In genomic region chr12:39301351-39302212, GRCm38 (mm10) we compare ENCODE assay signal across 10 mouse cellular contexts.
A peak's percentile ranks its signal among the peaks of the same experiment; 100 is the strongest.
DNase-seq lines count a peak whose midpoint lies in the region; ATAC-seq lines count a peak whose summit lies in the region.
"Had no signal": no experiment of that assay in that cellular context is flagged by ENCODE, and none has a peak within 500 bp of the region (broad histone marks: within the 10 kb centered on the region; RNA-seq: fewer than 3 reads in every experiment).

No protein-coding gene starts in this region.

- H3K4me2 ChIP-seq in neural tube, embryonic 11.5 days (ENCODE audit: low read depth): no peak overlapping the region
- H3K4me2 ChIP-seq in hindbrain, embryonic 16.5 days (ENCODE audit: low read length): peak overlapping the region; percentile 41
- H3K4me2 ChIP-seq: embryonic facial prominence, embryonic 15.5 days had no signal

- no peaks in the 10 kb centered on the region for H3K27me3 ChIP-seq in neural tube, embryonic 11.5 days (ENCODE audit: control insufficient read depth, insufficient read depth, low read length)
- no peaks in the 10 kb centered on the region for H3K27me3 ChIP-seq in hindbrain, embryonic 16.5 days (replicated peaks; ENCODE audit: control insufficient read depth, insufficient read depth, low read length)
- H3K27me3 ChIP-seq: embryonic facial prominence, embryonic 15.5 days had no signal

- ATAC-seq in neural tube, embryonic 11.5 days (ENCODE audit: insufficient read depth, low FRiP score, low TSS enrichment): peak; percentile 60; the same call in 1 of the 2 replicates
- peak; percentile 91 for ATAC-seq in hindbrain, embryonic 16.5 days

- WGBS in neural tube, embryonic 11.5 days: 58% methylated on average over 13 of the region's 13 CpGs
- WGBS in hindbrain, embryonic 16.5 days: 22% methylated on average over 13 of the region's 13 CpGs

- no peak overlapping the region for H3K9ac ChIP-seq in neural tube, embryonic 11.5 days (ENCODE audit: low read length)
- H3K9ac ChIP-seq in hindbrain, embryonic 16.5 days (ENCODE audit: low read depth, low read length): no peak overlapping the region
- H3K9ac ChIP-seq: embryonic facial prominence, embryonic 15.5 days had no signal

- peak; percentile 51 for DNase-seq in cerebellum, adult 9-10 months
- DNase-seq in cerebellum, adult 9-11 months: no peak
- peak; percentile 19 for DNase-seq in neural tube, embryonic 11.5 days (ENCODE audit: low spot score)
- no peak for DNase-seq in neural tube, embryonic 10.5 days (ENCODE audit: extremely low spot score, low spot score)
- peak; percentile 13 for DNase-seq in telencephalon, adult 2 months (ENCODE audit: low read depth, low spot score)
- no peak for DNase-seq in c-Kit-positive CD71-positive TER-119-positive erythroid progenitor cells, embryonic 14.5 days (ENCODE audit: low spot score)
- no peak for DNase-seq in kidney, postnatal 10 days
- DNase-seq: kidney, adult 8-10 months had no signal

- no peaks in the 10 kb centered on the region for H3K9me3 ChIP-seq in neural tube, embryonic 11.5 days (ENCODE audit: control insufficient read depth, low read length)
- H3K9me3 ChIP-seq in hindbrain, embryonic 16.5 days (ENCODE audit: control insufficient read depth, low read length): no peaks in the 10 kb centered on the region
- H3K9me3 ChIP-seq: embryonic facial prominence, embryonic 15.5 days had no signal

- no peak overlapping the region for H3K4me3 ChIP-seq in neural tube, embryonic 11.5 days (ENCODE audit: low read depth, low read length)
- H3K4me3 ChIP-seq in hindbrain, embryonic 16.5 days (ENCODE audit: low read length): no peak overlapping the region
- H3K4me3 ChIP-seq: embryonic facial prominence, embryonic 15.5 days had no signal

- no peaks in the 10 kb centered on the region for H3K4me1 ChIP-seq in neural tube, embryonic 11.5 days (ENCODE audit: control insufficient read depth, insufficient read depth, low read length)
- H3K4me1 ChIP-seq in hindbrain, embryonic 16.5 days (ENCODE audit: control insufficient read depth, insufficient read depth, low read depth, low read length): peaks cover 6% of the 10 kb centered on the region

- H3K36me3 ChIP-seq in neural tube, embryonic 11.5 days (ENCODE audit: control insufficient read depth, insufficient read depth, low read length): no peaks in the 10 kb centered on the region
- no peaks in the 10 kb centered on the region for H3K36me3 ChIP-seq in hindbrain, embryonic 16.5 days (ENCODE audit: control insufficient read depth, insufficient read depth, low read length)
- H3K36me3 ChIP-seq: embryonic facial prominence, embryonic 15.5 days had no signal

- H3K27ac ChIP-seq in neural tube, embryonic 11.5 days (ENCODE audit: low read depth, low read length): no peak overlapping the region
- H3K27ac ChIP-seq in hindbrain, embryonic 16.5 days (ENCODE audit: low read depth, low read length): no peak overlapping the region
- H3K27ac ChIP-seq: embryonic facial prominence, embryonic 15.5 days had no signal

Comparison
In these comparisons a context has a peak if more than half of its experiments do, and no peak if none do; other contexts are left out.
1. DNase-seq: peak in cerebellum, adult 9-10 months (single experiment), neural tube, embryonic 11.5 days (single experiment) and telencephalon, adult 2 months (single experiment); none in cerebellum, adult 9-11 months (single experiment), neural tube, embryonic 10.5 days (single experiment), c-Kit-positive CD71-positive TER-119-positive erythroid progenitor cells, embryonic 14.5 days (single experiment) and kidney, postnatal 10 days (single experiment).